Mouse (Mus musculus): ENCODE results near the gene Pagr1b. TPM values are rescaled to one million over a fixed set of nuclear protein-coding genes. Genes with fewer than 3 reads are reported as not detected.

Pagr1b gene
- polyA plus RNA-seq, 1 experiment from 2014 or later: 0.63 TPM

- Histone ChIP-seq H3K27me3 (no peaks in the 10 kb centered on the region), H3K4me2 (no peak overlapping the region), H3K9me3 (no peaks in the 10 kb centered on the region), H3K9ac (no peak overlapping the region), H3K4me3 (no peak overlapping the region), H3K27ac (no peak overlapping the region), H3K36me3 (peaks cover 42% of the 10 kb centered on the region), H3K4me1 (peaks cover 33% of the 10 kb centered on the region)
- ATAC-seq (ENCODE audit: insufficient number of reproducible peaks, low FRiP score, low TSS enrichment, low read depth): no peak
- WGBS: 89% methylated on average over 2 of the region's 2 CpGs
Measured at GRCm38 (mm10) chr7:127011051-127011450, 5.2 kb downstream of the Pagr1b start.

- Histone ChIP-seq H3K27ac (peak overlapping the region; percentile 61; the same call in 1 of the 2 replicates), H3K4me1 (peaks cover 19% of the 10 kb centered on the region), H3K4me2 (no peak overlapping the region), H3K4me3 (no peak overlapping the region), H3K27me3 (no peaks in the 10 kb centered on the region), H3K36me3 (peaks cover 31% of the 10 kb centered on the region), H3K9ac (no peak overlapping the region), H3K9me3 (no peaks in the 10 kb centered on the region)
- 90% methylated on average over 17 of the region's 17 CpGs for WGBS
- no peak for ATAC-seq (ENCODE audit: insufficient number of reproducible peaks, low FRiP score, low TSS enrichment, low read depth)
Measured at GRCm38 (mm10) chr7:127009307-127010085, 6.8 kb downstream of the Pagr1b start.

GRCm38 (mm10) chr7:127008239-127009019 lies 7.9 kb downstream of the Pagr1b start:
- Histone ChIP-seq H3K9me3 (no peaks in the 10 kb centered on the region), H3K9ac (no peak overlapping the region), H3K27me3 (no peaks in the 10 kb centered on the region), H3K4me1 (peaks cover 13% of the 10 kb centered on the region), H3K4me2 (no peak overlapping the region), H3K4me3 (no peak overlapping the region), H3K36me3 (peaks cover 21% of the 10 kb centered on the region), H3K27ac (peak overlapping the region; percentile 61)
- 55% methylated on average over 9 of the region's 9 CpGs for WGBS
- ATAC-seq (ENCODE audit: insufficient number of reproducible peaks, low FRiP score, low TSS enrichment, low read depth): peak; percentile 61; the same call in 1 of the 2 replicates

- no peak overlapping the region for H3K9ac ChIP-seq
- peaks cover 12% of the 10 kb centered on the region; the same call in 1 of the 2 replicates for H3K36me3 ChIP-seq
- H3K27me3 ChIP-seq: no peaks in the 10 kb centered on the region
- ATAC-seq (ENCODE audit: insufficient number of reproducible peaks, low FRiP score, low TSS enrichment, low read depth): no peak
- H3K27ac ChIP-seq: no peak overlapping the region
- no peaks in the 10 kb centered on the region for H3K9me3 ChIP-seq
- WGBS: 76% methylated on average over 6 of the region's 6 CpGs
- H3K4me2 ChIP-seq: no peak overlapping the region
- peaks cover 13% of the 10 kb centered on the region for H3K4me1 ChIP-seq
- no peak overlapping the region for H3K4me3 ChIP-seq
Measured at GRCm38 (mm10) chr7:127007313-127008024, 8.8 kb downstream of the Pagr1b start.

GRCm38 (mm10) chr7:127004122-127004875 lies 12.0 kb downstream of the Pagr1b start:
- Histone ChIP-seq H3K9ac (no peak overlapping the region), H3K4me1 (peaks cover 12% of the 10 kb centered on the region), H3K36me3 (no peaks in the 10 kb centered on the region), H3K9me3 (no peaks in the 10 kb centered on the region), H3K27ac (no peak overlapping the region), H3K4me3 (no peak overlapping the region), H3K27me3 (no peaks in the 10 kb centered on the region), H3K4me2 (no peak overlapping the region)
- WGBS: 72% methylated on average over 4 of the region's 4 CpGs
- ATAC-seq (ENCODE audit: insufficient number of reproducible peaks, low FRiP score, low TSS enrichment, low read depth): no peak

GRCm38 (mm10) chr7:127003620-127004019 lies 12.7 kb downstream of the Pagr1b start:
- Histone ChIP-seq H3K36me3 (no peaks in the 10 kb centered on the region), H3K9ac (no peak overlapping the region), H3K4me2 (no peak overlapping the region), H3K9me3 (no peaks in the 10 kb centered on the region), H3K4me3 (no peak overlapping the region), H3K27me3 (no peaks in the 10 kb centered on the region), H3K27ac (no peak overlapping the region), H3K4me1 (peaks cover 8% of the 10 kb centered on the region)
- ATAC-seq (ENCODE audit: insufficient number of reproducible peaks, low FRiP score, low TSS enrichment, low read depth): no peak
- 87% methylated on average over 5 of the region's 5 CpGs for WGBS

- H3K27me3 ChIP-seq: no peaks in the 10 kb centered on the region
- H3K9me3 ChIP-seq: no peaks in the 10 kb centered on the region
- H3K36me3 ChIP-seq: 0 out of 2 replicates have a peak, but pooled peaks cover 2% of the 10 kb centered on the region
- H3K27ac ChIP-seq: no peak overlapping the region
- H3K4me1 ChIP-seq: no peaks in the 10 kb centered on the region
- no peak overlapping the region for H3K4me3 ChIP-seq
- H3K4me2 ChIP-seq: no peak overlapping the region
- no peak overlapping the region for H3K9ac ChIP-seq
- WGBS: 78% methylated on average over 10 of the region's 10 CpGs
- no peak for ATAC-seq (ENCODE audit: insufficient number of reproducible peaks, low FRiP score, low TSS enrichment, low read depth)
Measured at GRCm38 (mm10) chr7:126999568-126999967, 16.7 kb downstream of the Pagr1b start.

GRCm38 (mm10) chr7:126996449-126996848 lies 19.8 kb downstream of the Pagr1b start:
- Histone ChIP-seq H3K4me1 (no peaks in the 10 kb centered on the region), H3K4me3 (no peak overlapping the region), H3K4me2 (no peak overlapping the region), H3K36me3 (0 out of 2 replicates have a peak, but pooled peaks cover 2% of the 10 kb centered on the region), H3K27ac (no peak overlapping the region), H3K9ac (no peak overlapping the region), H3K27me3 (no peaks in the 10 kb centered on the region), H3K9me3 (no peaks in the 10 kb centered on the region)
- ATAC-seq (ENCODE audit: insufficient number of reproducible peaks, low FRiP score, low TSS enrichment, low read depth): no peak
- WGBS: 84% methylated on average over 4 of the region's 4 CpGs

GRCm38 (mm10) chr7:126988816-126989215 lies 27.5 kb downstream of the Pagr1b start:
- no peaks in the 10 kb centered on the region for H3K36me3 ChIP-seq
- no peak for ATAC-seq (ENCODE audit: insufficient number of reproducible peaks, low FRiP score, low TSS enrichment, low read depth)
- H3K4me1 ChIP-seq: peaks cover 4% of the 10 kb centered on the region; the same call in 1 of the 2 replicates
- H3K9ac ChIP-seq: no peak overlapping the region
- 70% methylated on average over 8 of the region's 8 CpGs for WGBS
- H3K9me3 ChIP-seq: no peaks in the 10 kb centered on the region
- H3K27ac ChIP-seq: no peak overlapping the region
- H3K4me3 ChIP-seq: no peak overlapping the region
- H3K4me2 ChIP-seq: no peak overlapping the region
- no peaks in the 10 kb centered on the region for H3K27me3 ChIP-seq

GRCm38 (mm10) chr7:126986319-126986718 lies 30.0 kb downstream of the Pagr1b start:
- no peak overlapping the region for H3K4me2 ChIP-seq
- H3K4me3 ChIP-seq: no peak overlapping the region
- H3K9me3 ChIP-seq: no peaks in the 10 kb centered on the region
- ATAC-seq (ENCODE audit: insufficient number of reproducible peaks, low FRiP score, low TSS enrichment, low read depth): no peak
- no peak overlapping the region for H3K9ac ChIP-seq
- 33% methylated on average over 9 of the region's 9 CpGs for WGBS
- H3K36me3 ChIP-seq: peaks cover 4% of the 10 kb centered on the region
- no peak overlapping the region for H3K27ac ChIP-seq
- H3K27me3 ChIP-seq: no peaks in the 10 kb centered on the region
- peaks cover 4% of the 10 kb centered on the region; the same call in 1 of the 2 replicates for H3K4me1 ChIP-seq

All from limb, embryonic 15.5 days (tissue).